In genomic region chr11:79591591-79591975, GRCm38 (mm10) we compare ENCODE assay signal across 8 mouse cellular contexts. TPM values are rescaled to one million over a fixed set of nuclear protein-coding genes. Genes with fewer than 3 reads are reported as not detected.
A peak's percentile ranks its signal among the peaks of the same experiment; 100 is the strongest.
DNase-seq lines count a peak whose midpoint lies in the region; ATAC-seq and TF ChIP-seq lines count a peak whose summit lies in the region.

No protein-coding gene starts in this region.

- H3K4me3 ChIP-seq in left cerebral cortex, adult 2 months = peak overlapping the region; percentile 76
- H3K4me3 ChIP-seq in forebrain, embryonic 13.5 days = peak overlapping the region; percentile 67
- H3K4me3 ChIP-seq in liver, embryonic 12.5 days = peak overlapping the region; percentile 55
- H3K4me3 ChIP-seq in stomach, postnatal 0 days (ENCODE audit: low read depth, low read length) = peak overlapping the region; percentile 47

- H3K27me3 ChIP-seq in forebrain, embryonic 13.5 days = 0 out of 2 replicates have a peak, but pooled peaks cover 8% of the 10 kb centered on the region
- peaks cover 91% of the 10 kb centered on the region for H3K27me3 ChIP-seq in liver, embryonic 12.5 days (replicated peaks)
- H3K27me3 ChIP-seq in stomach, postnatal 0 days (ENCODE audit: control insufficient read depth, insufficient read depth, low read length) = peaks cover 9% of the 10 kb centered on the region; the same call in 1 of the 2 replicates

- WGBS in forebrain, embryonic 13.5 days = 17% methylated on average over 5 of the region's 5 CpGs
- WGBS in liver, embryonic 12.5 days (ENCODE audit: insufficient replicate concordance) = 29% methylated on average over 5 of the region's 5 CpGs
- 40% methylated on average over 5 of the region's 5 CpGs for WGBS in stomach, postnatal 0 days

- DNase-seq in left cerebral cortex, adult 2 months (ENCODE audit: extremely low spot score in 1 of 2, low spot score in 2 of 2) = peak; percentile 37 to 41
- DNase-seq in left cerebral cortex, postnatal 10 days (ENCODE audit: extremely low spot score in 1 of 2, low spot score in 2 of 2) = no peak
- DNase-seq in cerebellum, adult 18-20 months = peak; percentile 66 to 72
- DNase-seq in stomach, postnatal 0 days (ENCODE audit: low spot score) = no peak
- DNase-seq in urinary bladder, postnatal 14 days (ENCODE audit: low spot score) = no peak
- DNase-seq in adrenal gland, adult 18-20 months (ENCODE audit: low spot score in 2 of 2) = no peak

- intact Hi-C loops in left cerebral cortex, adult 2 months (cut with DNase I) = no loop called here
- intact Hi-C loops in left cerebral cortex, postnatal 10 days (cut with DNase I) = loop anchor here (5.0 kb wide), 1 partner anchor 331 kb away; no protein-coding TSS in a partner anchor

- no peaks in the 10 kb centered on the region for H3K9me3 ChIP-seq in forebrain, embryonic 13.5 days (replicated peaks)
- no peaks in the 10 kb centered on the region for H3K9me3 ChIP-seq in liver, embryonic 12.5 days (replicated peaks)
- H3K9me3 ChIP-seq in stomach, postnatal 0 days (ENCODE audit: control insufficient read depth, low read length) = no peaks in the 10 kb centered on the region

- peak overlapping the region; percentile 83 for H3K9ac ChIP-seq in forebrain, embryonic 13.5 days
- 0 out of 2 replicates have a peak overlapping the region, but pooled peaks have one; percentile 13 for H3K9ac ChIP-seq in liver, embryonic 12.5 days
- H3K9ac ChIP-seq in stomach, postnatal 0 days (ENCODE audit: low read length) = no peak overlapping the region

- H3K4me2 ChIP-seq in forebrain, embryonic 13.5 days = peak overlapping the region; percentile 81
- peak overlapping the region; percentile 67 for H3K4me2 ChIP-seq in liver, embryonic 12.5 days
- H3K4me2 ChIP-seq in stomach, postnatal 0 days (replicated peaks; ENCODE audit: low read depth) = peak overlapping the region; percentile 84

- peak overlapping the region; percentile 95 for H3K27ac ChIP-seq in left cerebral cortex, adult 2 months
- peak overlapping the region; percentile 76; the same call in 1 of the 2 replicates for H3K27ac ChIP-seq in forebrain, embryonic 13.5 days
- H3K27ac ChIP-seq in liver, embryonic 12.5 days = no peak overlapping the region
- no peak overlapping the region for H3K27ac ChIP-seq in stomach, postnatal 0 days (replicated peaks)

- no peak for TF ChIP-seq CTCF in left cerebral cortex, adult 2 months (IDR thresholded peaks at IDR 0.05)
- no peak for TF ChIP-seq CTCF in stomach, postnatal 0 days (IDR thresholded peaks at IDR 0.05; ENCODE audit: low read depth)

- TF ChIP-seq EP300 in stomach, postnatal 0 days (optimal IDR thresholded peaks at IDR 0.05) = no peak

- H3K36me3 ChIP-seq in forebrain, embryonic 13.5 days (ENCODE audit: poor library complexity, severe bottlenecking) = no peaks in the 10 kb centered on the region
- H3K36me3 ChIP-seq in liver, embryonic 12.5 days = no peaks in the 10 kb centered on the region
- no peaks in the 10 kb centered on the region for H3K36me3 ChIP-seq in stomach, postnatal 0 days (ENCODE audit: control insufficient read depth, insufficient read depth, low read length)

- ATAC-seq in forebrain, embryonic 13.5 days = peak; percentile 36
- no peak for ATAC-seq in liver, embryonic 12.5 days
- 0 out of 2 replicates have a peak, but pooled peaks have one; percentile 19 for ATAC-seq in stomach, postnatal 0 days (ENCODE audit: low FRiP score, low TSS enrichment)

- H3K4me1 ChIP-seq in forebrain, embryonic 13.5 days = peaks cover 41% of the 10 kb centered on the region
- peaks cover 12% of the 10 kb centered on the region for H3K4me1 ChIP-seq in liver, embryonic 12.5 days
- H3K4me1 ChIP-seq in stomach, postnatal 0 days (replicated peaks; ENCODE audit: control insufficient read depth, insufficient read depth) = no peaks in the 10 kb centered on the region

RNA-seq across cellular contexts. Expression of gene Rab11fip4, which starts 0.6 kb away (rescaled TPM):
- 100 to 1,000 TPM; 246 to 249 TPM for total RNA-seq in left cerebral cortex, adult 2 months (2021)
- 100 to 1,000 TPM; 173 to 174 TPM for total RNA-seq in left cerebral cortex, postnatal 10 days (2021)
- 16.2 and 19.2 TPM in 2 replicates for polyA plus RNA-seq in forebrain, embryonic 13.5 days (2015; fragmentation: Nextera tagmentation; extraction: Ambion mirVana)
- 1.1 and 1.5 TPM in 2 replicates for polyA plus RNA-seq in liver, embryonic 12.5 days (2016; fragmentation: Nextera tagmentation; extraction: Ambion mirVana)
- polyA plus RNA-seq in stomach, postnatal 0 days (2015; fragmentation: Nextera tagmentation; extraction: Ambion mirVana) = 0.98 and 1.7 TPM in 2 replicates
- total RNA-seq in adrenal gland, adult 18-20 months (2021) = 1 to 10 TPM; 2.0 to 4.3 TPM

Comparison
In these comparisons a context has a peak if more than half of its experiments do, and no peak if none do; other contexts are left out.
1. DNase-seq: peak in left cerebral cortex, adult 2 months (2 of 2) and cerebellum, adult 18-20 months (2 of 2); none in left cerebral cortex, postnatal 10 days (0 of 2), stomach, postnatal 0 days (single experiment), urinary bladder, postnatal 14 days (single experiment) and adrenal gland, adult 18-20 months (0 of 2).
2. H3K27ac ChIP-seq: peak in left cerebral cortex, adult 2 months (single experiment) and forebrain, embryonic 13.5 days (single experiment); none in liver, embryonic 12.5 days (single experiment) and stomach, postnatal 0 days (single experiment).
3. RNA of gene Rab11fip4, which starts 0.6 kb away (total RNA-seq): 246 to 249 TPM in left cerebral cortex, adult 2 months and 173 to 174 TPM in left cerebral cortex, postnatal 10 days; 2.0 to 4.3 TPM in adrenal gland, adult 18-20 months; every median in the first group is over 10 times any median in the second.
4. Peak in every context shown above with its lines, with median percentiles within 50 percentile points of each other: H3K4me3 ChIP-seq and H3K4me2 ChIP-seq.